Mouse (Mus musculus) neural tube, embryonic 12.5 days (tissue): ENCODE data around the gene Vmn1r27. TPM values are rescaled to one million over a fixed set of nuclear protein-coding genes. Genes with fewer than 3 reads are reported as not detected.

Experiments used
- ATAC-seq: fragments of 200-750 bp; cut with Nextera tagmentation; 2 replicates; pipeline ENCODE4 v1.8.0; 2017; ENCODE audit warnings: low read depth, mild to moderate bottlenecking, moderate TSS enrichment, moderate library complexity; ENCODE audit not compliant: low FRiP score
- H3K27ac ChIP-seq: fragments of 300-500 bp; sonication (generic); 2 replicates; pipeline ENCODE4 v1.5.1; 2016
- H3K27me3 ChIP-seq: fragments of 300-500 bp; sonication (generic); replicated peaks from 2 replicates; pipeline ENCODE4 v1.6.1; 2016; ENCODE audit warnings: mild to moderate bottlenecking
- H3K36me3 ChIP-seq: fragments of 300-500 bp; sonication (generic); 2 replicates; pipeline ENCODE4 v1.6.1; 2016; ENCODE audit warnings: mild to moderate bottlenecking
- H3K4me1 ChIP-seq: fragments of 300-500 bp; sonication (generic); 2 replicates; pipeline ENCODE4 v1.6.1; 2016
- H3K4me2 ChIP-seq: fragments of 300-500 bp; sonication (generic); replicated peaks from 2 replicates; pipeline ENCODE4 v1.6.1; 2016; ENCODE audit warnings: mild to moderate bottlenecking
- H3K4me3 ChIP-seq: fragments of 300-500 bp; sonication (generic); 2 replicates; pipeline ENCODE4 v1.5.1; 2016
- H3K9ac ChIP-seq: fragments of 300-500 bp; sonication (generic); 2 replicates; pipeline ENCODE4 v1.6.1; 2016; ENCODE audit warnings: mild to moderate bottlenecking
- H3K9me3 ChIP-seq: fragments of 300-500 bp; sonication (generic); 2 replicates; pipeline ENCODE4 v1.6.1; 2016; ENCODE audit warnings: mild to moderate bottlenecking
- WGBS: fragments of 180-500 bp; shearing (Covaris S2); methylation state at CpG from one replicate; pipeline ENCODE4 v1.1.7; 2016; 5-methylcytosine and 5-hydroxymethylcytosine counted together
- polyA plus RNA-seq: library from polyadenylated mRNA; unstranded; fragments of >200 nt; fragmentation: Nextera tagmentation; extraction: Ambion mirVana; gene quantifications from 2 replicates; pipeline ENCODE4 v1.2.1, GENCODE M21; 2016

Gene Vmn1r27
- polyA plus RNA-seq: not detected in 2 replicates

- no peak within 1 kb of the TSS for H3K4me3 ChIP-seq
- no peaks in the 10 kb centered on the region for H3K36me3 ChIP-seq
- no peak for ATAC-seq
- H3K4me1 ChIP-seq: no peaks in the 10 kb centered on the region
- no peaks in the 10 kb centered on the region for H3K9me3 ChIP-seq
- WGBS: 85% methylated on average over 2 of the region's 2 CpGs
- H3K9ac ChIP-seq: no peak within 1 kb of the TSS
- H3K27me3 ChIP-seq: no peaks in the 10 kb centered on the region
- H3K4me2 ChIP-seq: no peak within 1 kb of the TSS
- H3K27ac ChIP-seq: no peak within 1 kb of the TSS
These were observed at the start of gene Vmn1r27 for GRCm38 (mm10) chr6:58218721-58219120. Vmn1r27 (minus strand) TSS chr6:58218821.

GRCm38 (mm10) chr6:58261737-58262136 is 43.1 kb upstream of the Vmn1r27 start, which contains the start of gene Vmn1r28:
Vmn1r28 (plus strand) TSS chr6:58262037.
- Histone ChIP-seq H3K4me3 (no peak within 1 kb of the TSS), H3K36me3 (no peaks in the 10 kb centered on the region), H3K4me1 (no peaks in the 10 kb centered on the region), H3K27ac (no peak within 1 kb of the TSS), H3K9ac (no peak within 1 kb of the TSS), H3K4me2 (no peak within 1 kb of the TSS), H3K27me3 (no peaks in the 10 kb centered on the region), H3K9me3 (no peaks in the 10 kb centered on the region)
- ATAC-seq: no peak
- 90% methylated on average over 1 of the region's 1 CpGs for WGBS

GRCm38 (mm10) chr6:58216119-58216518 is 2.5 kb downstream of the Vmn1r27 start:
- Histone ChIP-seq H3K27me3 (no peaks in the 10 kb centered on the region), H3K36me3 (no peaks in the 10 kb centered on the region), H3K4me1 (no peaks in the 10 kb centered on the region), H3K9me3 (no peaks in the 10 kb centered on the region), H3K9ac (no peak overlapping the region), H3K4me3 (no peak overlapping the region), H3K27ac (no peak overlapping the region), H3K4me2 (no peak overlapping the region)
- ATAC-seq: no peak
- WGBS: 87% methylated on average over 2 of the region's 2 CpGs

Other genes with a start within 250 kb of the Vmn1r27 start
- gene Vmn1r25, start 238.0 kb downstream of the Vmn1r27 start, polyA plus RNA-seq: not detected in 2 replicates
- gene Vmn1r26, start 203.7 kb downstream of the Vmn1r27 start, polyA plus RNA-seq: not detected in 2 replicates
- gene Vmn1r28, start 43.2 kb upstream of the Vmn1r27 start, polyA plus RNA-seq: not detected in 2 replicates
- not detected in 2 replicates for gene Vmn1r29, start 82.7 kb upstream of the Vmn1r27 start, polyA plus RNA-seq
- gene Vmn1r30, start 224.6 kb upstream of the Vmn1r27 start, polyA plus RNA-seq: not detected in 2 replicates